Mouse (Mus musculus) small intestine, adult 2 months (tissue): ENCODE results near the gene Rexo1. TPM values are rescaled to one million over a fixed set of nuclear protein-coding genes. Genes with fewer than 3 reads are reported as not detected.

Experiments used
- H3K27ac ChIP-seq: fragments of 200-500 bp; 2 replicates; pipeline ENCODE4 v1.5.1; 2012; ENCODE audit warnings: low read depth, low read length, control low read depth, inconsistent platforms; ENCODE audit not compliant: insufficient read depth
- H3K27me3 ChIP-seq: fragments of 200-500 bp; 2 replicates; pipeline ENCODE4 v1.6.1; 2012; ENCODE audit warnings: mild to moderate bottlenecking, moderate library complexity, low read length, inconsistent platforms; ENCODE audit not compliant: control insufficient read depth, insufficient read depth
- H3K36me3 ChIP-seq: fragments of 200-500 bp; 2 replicates; pipeline ENCODE4 v1.6.1; 2012; ENCODE audit warnings: mild to moderate bottlenecking, low read length, control low read depth, inconsistent platforms; ENCODE audit not compliant: control insufficient read depth, insufficient read depth
- H3K4me1 ChIP-seq: fragments of 200-500 bp; 2 replicates; pipeline ENCODE4 v1.6.1; 2012; ENCODE audit warnings: low read length, inconsistent platforms, mixed read lengths; ENCODE audit not compliant: control insufficient read depth, insufficient read depth, insufficient read length
- H3K4me3 ChIP-seq: fragments of 200-500 bp; 2 replicates; pipeline ENCODE4 v1.5.1; 2012; ENCODE audit warnings: low read depth, mild to moderate bottlenecking, control low read depth, inconsistent platforms, low read length, moderate library complexity
- CTCF ChIP-seq: fragments of 200-500 bp; IDR thresholded peaks from 2 replicates; pipeline ENCODE4 v1.5.1; 2012; ENCODE audit warnings: low read depth, mild to moderate bottlenecking, control low read depth, inconsistent platforms, low read length, moderate library complexity, mixed read lengths; ENCODE audit not compliant: insufficient replicate concordance, insufficient read length; ENCODE audit errors: extremely low read depth
- POLR2A ChIP-seq: fragments of 200-500 bp; IDR thresholded peaks from 2 replicates; pipeline ENCODE4 v1.6.1; 2012; ENCODE audit warnings: low read depth, mild to moderate bottlenecking, control low read depth, inconsistent platforms, low read length, moderate library complexity
- WGBS: fragments of 180-500 bp; shearing (Covaris S2); methylation state at CpG from one replicate; pipeline ENCODE4 v1.1.7; 2018; 5-methylcytosine and 5-hydroxymethylcytosine counted together
- polyA plus RNA-seq: library from polyadenylated mRNA; depleted of rRNA; stranded (reverse); fragments of >200 nt; gene quantifications from 2 replicates; pipeline ENCODE4 v1.2.3, GENCODE M21; 2012

Rexo1 gene
- polyA plus RNA-seq, 1 experiment: 63.7 TPM

- 76% methylated on average over 2 of the region's 2 CpGs for WGBS
- Histone ChIP-seq H3K27me3 (peaks cover 9% of the 10 kb centered on the region; the same call in 1 of the 2 replicates), H3K27ac (no peak overlapping the region), H3K4me3 (no peak overlapping the region), H3K4me1 (no peaks in the 10 kb centered on the region), H3K36me3 (no peaks in the 10 kb centered on the region)
- TF ChIP-seq CTCF (no peak), POLR2A (no peak)
These were observed 42.1 kb downstream of the Rexo1 start for GRCm38 (mm10) chr10:80519287-80519686.

- Histone ChIP-seq H3K27me3 (peaks cover 24% of the 10 kb centered on the region), H3K27ac (no peak overlapping the region), H3K4me1 (no peaks in the 10 kb centered on the region; the same call in 1 of the 2 replicates), H3K36me3 (no peaks in the 10 kb centered on the region), H3K4me3 (no peak overlapping the region)
- 29% methylated on average over 19 of the region's 19 CpGs for WGBS
- no peak for TF ChIP-seq CTCF
- TF ChIP-seq POLR2A: no peak
These were observed 47.6 kb downstream of the Rexo1 start for GRCm38 (mm10) chr10:80513739-80514138.

- Histone ChIP-seq H3K4me1 (no peaks in the 10 kb centered on the region; the same call in 1 of the 2 replicates), H3K27ac (no peak overlapping the region), H3K4me3 (no peak overlapping the region), H3K27me3 (peaks cover 36% of the 10 kb centered on the region), H3K36me3 (no peaks in the 10 kb centered on the region)
- TF ChIP-seq POLR2A: no peak
- no peak for TF ChIP-seq CTCF
- 59% methylated on average over 10 of the region's 10 CpGs for WGBS
These were observed 51.1 kb downstream of the Rexo1 start for GRCm38 (mm10) chr10:80510273-80510660.

- TF ChIP-seq POLR2A (no peak), CTCF (peak; percentile 86; the same call in 1 of the 2 replicates)
- Histone ChIP-seq H3K36me3 (no peaks in the 10 kb centered on the region), H3K27me3 (peaks cover 36% of the 10 kb centered on the region), H3K4me1 (no peaks in the 10 kb centered on the region; the same call in 1 of the 2 replicates), H3K27ac (no peak overlapping the region), H3K4me3 (peak overlapping the region; percentile 61)
- WGBS: 5% methylated on average over 20 of the region's 20 CpGs
These were observed 51.7 kb downstream of the Rexo1 start for GRCm38 (mm10) chr10:80509412-80510272.

- WGBS: under 1% methylated on average over 11 of the region's 11 CpGs
- Histone ChIP-seq H3K36me3 (no peaks in the 10 kb centered on the region), H3K27ac (no peak overlapping the region), H3K4me3 (no peak overlapping the region), H3K27me3 (peaks cover 46% of the 10 kb centered on the region), H3K4me1 (no peaks in the 10 kb centered on the region; the same call in 1 of the 2 replicates)
- TF ChIP-seq CTCF: peak; percentile 68; the same call in 1 of the 2 replicates
- TF ChIP-seq POLR2A: no peak
These were observed 55.1 kb downstream of the Rexo1 start for GRCm38 (mm10) chr10:80506222-80506621.

- Histone ChIP-seq H3K4me1 (no peaks in the 10 kb centered on the region; the same call in 1 of the 2 replicates), H3K27me3 (peaks cover 54% of the 10 kb centered on the region)
- TF ChIP-seq POLR2A (no peak), CTCF (no peak)
These were observed 56.6 kb downstream of the Rexo1 start for GRCm38 (mm10) chr10:80504724-80505123.

GRCm38 (mm10) chr10:80503599-80504220 is 57.6 kb downstream of the Rexo1 start:
- no peaks in the 10 kb centered on the region for H3K36me3 ChIP-seq
- H3K27ac ChIP-seq: no peak overlapping the region
- H3K4me3 ChIP-seq: peak overlapping the region; percentile 24; the same call in 1 of the 2 replicates
- no peaks in the 10 kb centered on the region for H3K4me1 ChIP-seq
- TF ChIP-seq POLR2A: no peak
- no peak for TF ChIP-seq CTCF
- WGBS: 6% methylated on average over 27 of the region's 27 CpGs
- H3K27me3 ChIP-seq: peaks cover 60% of the 10 kb centered on the region

More at GRCm38 (mm10) chr10:80504724-80505123, 56.6 kb downstream of the Rexo1 start:
- Histone ChIP-seq H3K36me3 (no peaks in the 10 kb centered on the region), H3K4me3 (no peak overlapping the region), H3K27ac (no peak overlapping the region)
- 13% methylated on average over 9 of the region's 9 CpGs for WGBS
